Mouse (Mus musculus) activated CD4-positive, CD25-positive, alpha-beta regulatory T cell, adult 9 weeks (primary cell): ENCODE results near the gene Piwil4. TPM values are rescaled to one million over a fixed set of nuclear protein-coding genes. Genes with fewer than 3 reads are reported as not detected.

Experiments used
- polyA plus RNA-seq: library from polyadenylated mRNA; unstranded; fragments of 100-300 nt; shearing (Covaris generic); gene quantifications from one replicate; pipeline ENCODE4 v1.2.1, GENCODE M21; 2017

Piwil4 gene
- polyA plus RNA-seq = not detected

GRCm38 (mm10) chr9:14740151-14740924 lies at the start of gene Piwil4:
Gene Piwil4 (minus strand): TSS chr9:14740733.

GRCm38 (mm10) chr9:14784039-14785002 lies 43.8 kb upstream of the Piwil4 start, which contains the start of the genes Mre11a and Ankrd49:
Gene Mre11a (plus strand): TSS chr9:14784654.
Gene Ankrd49 (minus strand): TSS chr9:14784856.

GRCm38 (mm10) chr9:14770803-14771471 lies 30.4 kb upstream of the Piwil4 start, which contains the start of gene 1700012B09Rik:
Gene 1700012B09Rik (minus strand): TSS chr9:14771030.

GRCm38 (mm10) chr9:14752001-14752522 lies 11.5 kb upstream of the Piwil4 start, which contains the start of gene Fut4:
Gene Fut4 (minus strand): TSS chr9:14752393.

Other genes with a start within 250 kb of the Piwil4 start
- gene Kdm4d, start 240.3 kb downstream of the Piwil4 start, polyA plus RNA-seq = 1.4 TPM
- gene Cwc15, start 240.1 kb downstream of the Piwil4 start, polyA plus RNA-seq = 227 TPM
- 0.20 TPM for gene Amotl1, start 95.7 kb downstream of the Piwil4 start, polyA plus RNA-seq
- 0.17 TPM for gene Fut4, start 11.7 kb upstream of the Piwil4 start, polyA plus RNA-seq
- gene 1700012B09Rik, start 30.3 kb upstream of the Piwil4 start, polyA plus RNA-seq = not detected
- gene Mre11a, start 43.9 kb upstream of the Piwil4 start, polyA plus RNA-seq = 38.0 TPM
- 22.9 TPM for gene Ankrd49, start 44.1 kb upstream of the Piwil4 start, polyA plus RNA-seq
- gene Gpr83, start 119.5 kb upstream of the Piwil4 start, polyA plus RNA-seq = 132 TPM
- gene Izumo1r, start 163.2 kb upstream of the Piwil4 start, polyA plus RNA-seq = 1,156 TPM